In the genomic region with DNA sequence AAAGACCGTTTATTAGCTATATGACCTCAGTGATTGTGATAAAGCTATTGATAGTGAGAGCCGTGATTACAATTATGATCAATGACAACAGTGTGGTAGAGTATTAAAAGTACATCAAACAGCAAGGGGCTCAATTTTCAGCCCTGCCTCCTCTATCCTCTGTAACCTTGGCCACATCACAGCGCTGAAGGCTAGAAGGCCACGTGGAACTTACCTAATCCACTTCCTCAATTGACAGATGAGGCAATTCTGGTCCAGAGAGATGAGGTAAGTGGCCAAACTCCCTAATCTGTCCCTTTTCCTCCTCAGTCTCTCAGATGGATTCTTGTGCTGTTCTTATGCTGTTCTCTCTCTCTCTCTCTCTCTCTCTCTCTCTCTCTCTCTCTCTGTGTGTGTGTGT, we compare ENCODE assay signal across 24 mouse cellular contexts.
DNase-seq lines count a peak whose midpoint lies in the region; ATAC-seq and TF ChIP-seq lines count a peak whose summit lies in the region.
"Had no signal": no experiment of that assay in that cellular context is flagged by ENCODE, and none has a peak within 500 bp of the region (broad histone marks: within the 10 kb centered on the region; RNA-seq: fewer than 3 reads in every experiment).

No protein-coding gene starts in this region.

- no peak for ATAC-seq in lung, postnatal 0 days
- peak; percentile 49 to 83 for ATAC-seq in hematopoietic stem cell, adult 5-6 weeks (replicated peaks in 1 of 2; ENCODE audit: insufficient read depth in 1 of 2, low FRiP score in 2 of 2, low TSS enrichment in 1 of 2, low read depth in 1 of 2, poor library complexity in 2 of 2, severe bottlenecking in 2 of 2)
- ATAC-seq: forebrain, embryonic 13.5 days; intestine, embryonic 15.5 days; Patski had no signal

- H3K9me3 ChIP-seq in lung, postnatal 0 days (ENCODE audit: low read length), result no peaks in the 10 kb centered on the region
- H3K9me3 ChIP-seq: forebrain, embryonic 13.5 days; heart, embryonic 15.5 days; intestine, embryonic 15.5 days; liver, embryonic 13.5 days; midbrain, embryonic 12.5 days had no signal

- 47% methylated on average over 4 of the region's 4 CpGs for WGBS in lung, postnatal 0 days

- H3K4me3 ChIP-seq in lung, postnatal 0 days (ENCODE audit: low read depth, low read length), result no peak overlapping the region
- H3K4me3 ChIP-seq: forebrain, embryonic 13.5 days; gastrocnemius, adult 2 months; heart, embryonic 15.5 days; intestine, embryonic 15.5 days; liver, embryonic 13.5 days; midbrain, embryonic 12.5 days had no signal

- H3K36me3 ChIP-seq in lung, postnatal 0 days (ENCODE audit: insufficient read depth, low read length), result no peaks in the 10 kb centered on the region
- no peaks in the 10 kb centered on the region for H3K36me3 ChIP-seq in splenic B cell, adult 2 months (ENCODE audit: control insufficient read depth, insufficient read depth, low read length, poor library complexity, severe bottlenecking)
- H3K36me3 ChIP-seq: heart, embryonic 15.5 days; intestine, embryonic 15.5 days; liver, embryonic 13.5 days; midbrain, embryonic 12.5 days had no signal

- H3K27me3 ChIP-seq in lung, postnatal 0 days (replicated peaks; ENCODE audit: insufficient read depth, low read length), result 0 out of 2 replicates have a peak, but pooled peaks cover 8% of the 10 kb centered on the region
- no peaks in the 10 kb centered on the region for H3K27me3 ChIP-seq in splenic B cell, adult 2 months (ENCODE audit: control insufficient read depth, insufficient read depth, low read length, poor library complexity, severe bottlenecking)
- H3K27me3 ChIP-seq: forebrain, embryonic 13.5 days; intestine, embryonic 15.5 days; Patski had no signal

- no peak overlapping the region for H3K27ac ChIP-seq in lung, postnatal 0 days (ENCODE audit: low read length)
- H3K27ac ChIP-seq: forebrain, embryonic 13.5 days; gastrocnemius, adult 2 months; heart, embryonic 15.5 days; intestine, embryonic 15.5 days; liver, embryonic 13.5 days; midbrain, embryonic 12.5 days had no signal

- no peaks in the 10 kb centered on the region for H3K4me1 ChIP-seq in lung, postnatal 0 days (ENCODE audit: insufficient read depth, low read depth, low read length)

- no peak for TF ChIP-seq CTCF in lung, postnatal 0 days (IDR thresholded peaks at IDR 0.05)

- DNase-seq in adrenal gland, adult 8-10 months, result peak; percentile 15
- no peak for DNase-seq in adrenal gland, postnatal 10 days
- peak; percentile 33 for DNase-seq in lung, postnatal 0 days (ENCODE audit: low spot score)
- no peak for DNase-seq in lung, postnatal 25 days (ENCODE audit: low spot score)
- peak; percentile 32 for DNase-seq in splenic B cell, adult 2 months (ENCODE audit: low read depth, low spot score)
- no peak for DNase-seq in urinary bladder, postnatal 4 days (ENCODE audit: low spot score in 2 of 2)
- no peak for DNase-seq in heart, postnatal 25 days (ENCODE audit: low spot score)
- DNase-seq: cerebellum, adult 2 months; cerebellum, postnatal 25 days; gastrocnemius, adult 2 months; heart, postnatal 4 days; kidney, adult 8-10 months; kidney, postnatal 10 days; liver, embryonic 13.5 days; lung, embryonic 14.5 days; right cerebral cortex, postnatal 4 days; thymus, adult 18-20 months; thymus, postnatal 36 days had no signal

- no peak for TF ChIP-seq EP300 in lung, postnatal 0 days (IDR thresholded peaks at IDR 0.05)

- intact Hi-C loops in heart, postnatal 25 days (cut with DNase I), result loop anchor here (5.0 kb wide), 1 partner anchor 40 kb away; no protein-coding TSS in a partner anchor

- H3K9ac ChIP-seq in lung, postnatal 0 days (replicated peaks; ENCODE audit: low read depth), result no peak overlapping the region
- H3K9ac ChIP-seq: forebrain, embryonic 13.5 days; heart, embryonic 15.5 days; intestine, embryonic 15.5 days; liver, embryonic 13.5 days; lung, embryonic 14.5 days; midbrain, embryonic 12.5 days had no signal

- H3K4me2 ChIP-seq in lung, postnatal 0 days (replicated peaks; ENCODE audit: low read depth, low read length), result no peak overlapping the region
- H3K4me2 ChIP-seq: forebrain, embryonic 13.5 days; heart, embryonic 15.5 days; intestine, embryonic 15.5 days; liver, embryonic 13.5 days; lung, embryonic 14.5 days; midbrain, embryonic 12.5 days had no signal

Comparison
In these comparisons a context has a peak if more than half of its experiments do, and no peak if none do; other contexts are left out.
1. DNase-seq: peak in adrenal gland, adult 8-10 months (single experiment), lung, postnatal 0 days (single experiment) and splenic B cell, adult 2 months (single experiment); none in adrenal gland, postnatal 10 days (single experiment), lung, postnatal 25 days (single experiment), urinary bladder, postnatal 4 days (0 of 2) and heart, postnatal 25 days (single experiment).